Mouse (Mus musculus) adrenal gland, postnatal 36 days (tissue): Measurements from ENCODE around the gene 1700030J22Rik. TPM values are rescaled to one million over a fixed set of nuclear protein-coding genes. Genes with fewer than 3 reads are reported as not detected.

Experiments used
- total RNA-seq, 2 experiments: library from RNA; stranded (reverse); gene quantifications; 2 replicates each; pipeline ENCODE4 v1.2.3; 2021

The 1700030J22Rik gene
- total RNA-seq, 2 experiments from 2014 or later, result 1.2 to 2.7 TPM

Other genes starting within 250 kb of the 1700030J22Rik start
- 10 to 100 TPM in 1 of 2 experiments, 1 to 10 TPM in 1; 7.3 to 10.3 TPM for gene Cdyl2, start 246.0 kb downstream of the 1700030J22Rik start, total RNA-seq
- 10 to 100 TPM; 54.0 to 60.9 TPM for gene Cmc2, start 57.5 kb downstream of the 1700030J22Rik start, total RNA-seq
- gene Cenpn, start 57.2 kb downstream of the 1700030J22Rik start, total RNA-seq, result 1 to 10 TPM; 6.1 TPM
- 10 to 100 TPM; 23.1 to 24.4 TPM for gene Atmin, start 35.6 kb downstream of the 1700030J22Rik start, total RNA-seq
- gene Gcsh, start 14.6 kb upstream of the 1700030J22Rik start, total RNA-seq, result 100 to 1,000 TPM; 125 to 176 TPM
- gene Pkd1l2, start 103.5 kb upstream of the 1700030J22Rik start, total RNA-seq, result 1 to 10 TPM; 1.3 to 3.7 TPM
- under 1 TPM; 0.30 to 0.79 TPM for gene Bco1, start 116.9 kb upstream of the 1700030J22Rik start, total RNA-seq
- gene Gan, start 179.2 kb upstream of the 1700030J22Rik start, total RNA-seq, result 10 to 100 TPM; 11.4 to 13.0 TPM